Mouse (Mus musculus) E14TG2a.4 (cell line): ENCODE results near the gene Ankfn1.

Experiments
- CTCF ChIP-seq: conservative IDR thresholded peaks from 2 replicates; pipeline ENCODE4 v1.5.1; 2014; ENCODE audit warnings: low read length
- NANOG ChIP-seq: IDR thresholded peaks from 2 replicates; pipeline ENCODE4 v1.6.1; 2014; ENCODE audit warnings: borderline replicate concordance, low read length, mixed read lengths
- POU5F1 ChIP-seq: IDR thresholded peaks from 2 replicates; pipeline ENCODE4 v1.6.1; 2014; ENCODE audit warnings: low read length, borderline replicate concordance

GRCm38 (mm10) chr11:89733526-89733925, 43.9 kb downstream of the Ankfn1 start:
- TF ChIP-seq CTCF = no peak
- TF ChIP-seq NANOG = no peak
- TF ChIP-seq POU5F1 = no peak
